Mouse (Mus musculus): ENCODE measurements around the gene Lrrc9.

GRCm38 (mm10) chr12:72519855-72520254 is 78.2 kb downstream of the Lrrc9 start:
- no peak for TF ChIP-seq CTCF (IDR thresholded peaks at IDR 0.05)
- TF ChIP-seq POLR2A (IDR thresholded peaks at IDR 0.05; ENCODE audit: insufficient read depth, low read depth, low read length), result no peak
- TF ChIP-seq EP300 (IDR thresholded peaks at IDR 0.05; ENCODE audit: insufficient read depth, low read depth, low read length), result no peak

All from heart, adult 2 months (tissue).